Mouse (Mus musculus) urinary bladder, postnatal 4 days (tissue): ENCODE data around the gene Gm32742.
"Not testable (repeated sequence)": the region's sequence is repeated elsewhere in the genome, so short reads cannot be mapped to it uniquely, and the experiment has no call there.

ENCODE experiments used
- DNase-seq, 2 experiments: peaks; one replicate each; pipeline ENCODE4 v3.0.0; 2021 to 2022; ENCODE audit warnings: low spot score in 2 of 2

The Gm32742 gene

DNA sequence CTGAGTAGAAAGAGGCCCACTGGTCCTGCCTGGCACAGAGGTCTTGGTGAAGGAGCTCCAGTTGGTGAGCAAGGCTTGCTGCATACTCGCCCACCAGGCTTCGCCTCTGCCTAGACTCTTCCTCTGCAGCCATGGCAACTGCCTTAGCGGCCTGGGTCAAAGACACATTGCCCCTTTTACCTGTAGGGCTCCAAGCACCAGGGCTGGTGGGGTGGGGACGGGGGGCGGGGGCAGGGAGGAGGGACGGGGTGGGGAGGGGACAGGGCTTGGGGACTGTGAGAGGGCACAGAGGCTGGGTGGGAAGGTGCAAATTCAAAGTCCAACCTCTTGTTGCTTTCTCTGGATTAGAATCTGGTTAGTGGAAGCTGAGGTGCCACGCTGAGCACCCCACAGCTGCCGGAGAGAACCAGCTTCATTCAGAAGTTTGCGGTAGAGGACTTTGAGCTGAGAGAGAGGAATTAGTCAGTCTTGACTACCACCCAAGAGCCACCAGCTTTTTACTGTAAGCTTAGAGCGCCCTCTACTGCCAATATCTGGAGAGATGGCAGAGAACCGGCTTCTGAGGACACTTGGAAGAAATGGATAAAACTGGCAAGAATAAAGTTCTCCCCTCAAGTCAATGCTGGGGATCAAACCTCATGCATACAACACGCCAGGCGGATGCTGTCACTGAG, 13.1 kb downstream of the Gm32742 start:
- DNase-seq = no peak

- DNase-seq = peak in 1 of 2 experiments; percentile 57
Measured at GRCm38 (mm10) chr9:51147294-51147693, 18.0 kb downstream of the Gm32742 start.

DNA sequence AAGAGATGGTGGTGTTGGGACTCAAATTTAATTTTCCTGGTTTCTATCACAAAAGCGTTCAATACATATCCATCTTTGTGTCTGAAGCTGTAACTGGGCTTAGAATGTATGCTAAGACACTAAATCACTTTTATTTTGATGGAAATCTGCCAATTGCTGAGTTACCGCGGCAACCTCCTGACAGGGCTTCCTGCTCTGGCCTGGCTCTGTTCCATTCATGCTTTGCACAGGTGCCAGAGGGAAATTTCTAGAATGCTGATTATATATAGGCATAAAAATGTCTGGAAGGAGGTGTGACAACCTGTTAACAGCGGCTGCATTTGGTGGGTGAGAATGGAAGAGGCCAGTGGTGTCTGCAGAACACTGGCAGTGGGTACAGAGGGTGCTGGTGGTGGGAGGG, 18.8 kb downstream of the Gm32742 start:
- DNase-seq = peak in 1 of 2 experiments; percentile 56

- peak in 1 of 2 experiments; percentile 30 for DNase-seq
Measured at GRCm38 (mm10) chr9:51144218-51144617, 21.1 kb downstream of the Gm32742 start.

- DNase-seq = no peak
Measured at GRCm38 (mm10) chr9:51143437-51143836, 21.9 kb downstream of the Gm32742 start.

DNA sequence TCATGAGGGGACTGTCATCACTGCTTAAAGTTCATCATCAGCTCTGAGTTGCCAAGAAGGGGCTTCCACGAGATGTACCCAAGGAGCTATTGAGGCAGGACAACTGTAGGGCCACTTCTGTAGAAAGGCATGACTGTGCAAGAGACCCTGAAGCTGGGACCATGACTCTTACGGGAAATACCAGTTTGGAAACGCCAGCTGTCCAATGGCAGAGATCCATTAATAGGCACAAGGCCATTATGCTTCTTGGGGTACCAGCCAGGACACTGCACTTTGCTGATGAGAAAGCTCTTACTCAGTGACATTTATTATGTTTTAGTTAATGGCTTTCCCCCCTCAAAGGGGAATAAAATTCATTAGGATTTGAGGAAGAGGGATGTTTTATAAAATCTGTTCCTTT, 24.6 kb downstream of the Gm32742 start:
- DNase-seq = no peak

DNA sequence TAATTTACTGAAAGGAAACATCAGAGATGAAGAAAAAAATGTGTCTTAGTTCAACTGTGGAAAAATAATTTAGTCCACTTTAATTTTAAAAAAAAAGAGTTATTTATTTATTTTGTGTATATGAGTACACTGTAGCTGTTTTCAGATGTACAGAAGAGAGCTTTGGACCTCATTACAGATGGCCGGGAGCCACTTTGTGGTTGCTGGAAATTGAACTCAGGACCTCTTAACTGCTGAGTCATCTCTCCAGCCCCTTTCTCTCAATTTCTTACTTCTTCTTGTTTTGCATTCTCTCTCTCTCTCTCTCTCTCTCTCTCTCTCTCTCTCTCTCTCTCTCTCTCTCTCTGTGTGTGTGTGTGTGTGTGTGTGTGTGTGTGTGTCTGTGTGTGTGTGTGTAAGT, 25.9 kb downstream of the Gm32742 start:
- not testable (repeated sequence) for DNase-seq

GRCm38 (mm10) chr9:51138301-51138700, 27.0 kb downstream of the Gm32742 start:
- DNase-seq = no peak

GRCm38 (mm10) chr9:51137836-51138235, 27.5 kb downstream of the Gm32742 start:
- no peak for DNase-seq

DNA sequence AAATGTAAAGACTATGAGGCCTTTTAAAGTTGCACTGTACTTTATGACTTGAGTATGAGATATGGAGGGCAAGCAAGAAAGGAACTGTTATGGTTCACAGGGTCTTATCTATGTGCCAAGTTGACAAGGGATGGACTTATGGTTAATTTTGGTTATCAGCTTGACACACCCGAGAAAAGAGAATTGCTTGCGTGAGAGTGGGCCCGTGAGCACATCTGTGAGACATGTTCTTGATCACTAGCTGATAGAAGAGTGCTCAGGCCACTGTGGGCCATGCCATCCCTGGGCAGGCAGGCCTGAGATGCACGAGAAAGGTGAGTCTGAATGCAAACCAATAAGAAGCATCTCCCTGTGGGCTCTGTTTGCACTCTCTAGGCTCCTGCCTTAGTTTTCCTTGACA, 27.9 kb downstream of the Gm32742 start:
- DNase-seq = peak in 1 of 2 experiments; percentile 20

GRCm38 (mm10) chr9:51136985-51137384, 28.3 kb downstream of the Gm32742 start:
- peak in 1 of 2 experiments; percentile 54 for DNase-seq

DNA sequence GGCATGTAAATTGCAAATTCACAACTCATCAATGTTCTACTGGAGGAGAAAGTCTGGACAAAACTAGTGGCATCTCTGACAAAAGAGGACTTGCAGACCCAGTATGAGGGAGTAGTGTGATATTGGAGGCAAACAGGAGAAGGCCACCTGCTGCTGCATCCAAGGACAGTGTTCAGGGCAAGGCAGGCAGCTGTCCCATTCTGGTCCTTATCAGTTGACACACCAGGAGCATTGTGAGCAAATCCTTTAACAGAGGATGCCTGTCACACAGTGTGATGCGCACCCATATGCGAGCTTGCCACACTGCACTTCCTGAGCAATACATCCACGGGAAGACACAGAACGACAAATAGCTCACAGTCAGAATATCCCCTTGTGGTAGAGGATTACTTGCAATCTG, 50.5 kb downstream of the Gm32742 start:
- DNase-seq = no peak

GRCm38 (mm10) chr9:51105751-51106150, 59.6 kb downstream of the Gm32742 start:
- DNase-seq = no peak

DNA sequence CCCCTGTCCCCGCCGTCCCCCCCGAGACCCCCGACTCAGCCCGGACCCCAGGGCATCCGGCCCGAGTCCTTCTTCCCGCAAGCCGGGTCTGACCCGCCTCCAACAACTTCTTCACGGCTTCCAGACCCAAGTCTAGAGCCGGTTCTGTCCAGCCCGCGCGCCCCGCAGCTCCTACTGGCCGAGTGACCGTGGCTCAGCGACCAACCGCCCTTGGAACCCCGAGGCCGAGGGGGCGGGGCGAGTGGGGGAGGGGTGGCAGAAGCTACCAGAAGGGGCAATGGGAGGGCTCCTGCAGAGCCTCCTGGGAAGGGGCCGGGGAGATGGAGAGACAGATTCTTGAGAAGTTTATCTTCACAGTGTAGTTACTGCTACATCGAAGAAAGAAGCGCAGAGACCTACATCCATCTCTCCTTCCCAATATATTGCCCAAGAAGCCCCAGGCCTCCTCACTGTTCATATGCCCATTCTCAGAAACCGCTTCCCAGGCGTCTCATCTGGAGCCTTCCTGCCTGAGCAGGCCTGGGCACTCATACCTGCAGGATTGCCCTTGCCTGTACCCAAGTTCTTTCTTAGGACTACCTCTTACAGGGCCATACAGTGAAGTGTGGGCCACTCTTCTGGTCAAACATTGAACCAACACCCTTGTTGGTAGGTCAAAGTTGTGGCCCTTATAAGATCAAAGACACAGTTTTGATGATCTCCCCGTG, 61.4 kb downstream of the Gm32742 start:
- DNase-seq = peak in 1 of 2 experiments; percentile 67

GRCm38 (mm10) chr9:51102963-51103807, 62.1 kb downstream of the Gm32742 start:
- DNase-seq = peak; percentile 24 to 72

- peak; percentile 34 to 62 for DNase-seq
Measured at GRCm38 (mm10) chr9:51101756-51102425, 63.4 kb downstream of the Gm32742 start, which contains the start of gene 4833427G06Rik. Gene 4833427G06Rik, minus strand, starts transcription at chr9:51102078.

DNA sequence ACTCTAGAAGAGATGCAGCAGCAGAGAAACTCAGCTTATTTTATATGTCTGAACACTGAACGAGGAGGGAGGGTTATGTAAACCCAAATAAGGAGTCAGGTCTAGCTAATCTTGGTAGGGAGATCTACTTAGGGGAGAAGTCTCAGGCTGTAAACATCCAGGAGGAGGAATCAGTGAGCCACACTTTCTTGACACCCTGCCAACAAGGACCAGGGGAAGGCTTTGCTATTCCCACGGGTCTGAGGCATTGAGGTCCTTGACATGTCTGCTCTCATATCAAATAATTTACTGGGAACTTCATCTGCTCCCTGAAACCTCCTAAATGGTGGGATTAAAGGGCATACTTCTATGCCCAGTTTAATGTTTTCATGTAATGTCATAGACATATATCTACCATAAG, 69.0 kb downstream of the Gm32742 start:
- no peak for DNase-seq

DNA sequence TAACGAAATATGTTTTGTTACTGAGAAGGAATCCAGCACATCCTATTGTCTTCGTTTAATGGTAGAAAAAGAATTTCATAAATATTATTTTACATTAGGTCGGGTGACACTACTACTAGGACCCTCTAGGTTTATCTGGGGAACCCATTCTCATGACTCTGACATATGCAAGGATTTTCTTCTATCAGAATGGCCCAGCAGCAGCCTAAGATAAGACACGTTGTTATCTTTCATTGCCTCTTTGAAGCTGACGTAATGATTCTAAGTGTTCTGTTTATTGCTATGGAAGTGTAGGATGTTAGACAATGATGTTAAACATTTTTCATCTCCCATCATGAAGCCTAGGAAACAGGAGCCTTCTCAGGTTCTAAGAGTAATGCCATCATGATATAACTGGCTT, 71.6 kb downstream of the Gm32742 start:
- DNase-seq = no peak

DNA sequence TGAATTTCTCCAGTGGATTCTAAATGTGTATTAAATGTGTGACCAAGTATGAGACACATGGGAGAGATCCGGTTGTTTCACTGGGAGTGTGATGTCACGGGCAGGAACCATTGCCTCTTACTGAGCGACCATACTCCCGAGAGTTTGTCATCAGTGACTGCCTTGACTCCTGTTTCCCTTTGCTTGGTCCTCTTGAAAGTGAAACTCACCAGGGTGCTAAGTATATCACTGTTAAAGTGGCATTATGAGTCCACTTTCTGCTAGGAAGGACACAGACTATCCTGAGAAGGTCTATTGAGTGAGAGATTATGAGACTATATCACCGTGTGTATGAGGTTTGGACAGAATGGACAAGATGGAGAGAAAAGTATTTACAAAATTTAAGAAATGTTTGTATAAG, 83.7 kb downstream of the Gm32742 start:
- DNase-seq = no peak
